Mouse (Mus musculus) heart, adult 8-10 months (tissue): ENCODE data around the gene Pan2. TPM values are rescaled to one million over a fixed set of nuclear protein-coding genes. Genes with fewer than 3 reads are reported as not detected.
"Not testable (repeated sequence)": the region's sequence is repeated elsewhere in the genome, so short reads cannot be mapped to it uniquely, and the experiment has no call there.

Source experiments
- DNase-seq: peaks from one replicate; pipeline ENCODE4 v3.0.0; 2022; ENCODE audit warnings: low spot score
- total RNA-seq, 4 experiments: library from RNA; stranded (reverse); gene quantifications; 2 replicates each; pipeline ENCODE4 v1.2.4; 2022

Gene Pan2
- 1 to 10 TPM; 6.1 to 7.1 (median 6.5) TPM for total RNA-seq

- DNase-seq = peak; percentile 100
These were observed at the start of gene Pan2 for GRCm38 (mm10) chr10:128303126-128304021. TSS of gene Pan2 (plus strand) at chr10:128303335.

DNA sequence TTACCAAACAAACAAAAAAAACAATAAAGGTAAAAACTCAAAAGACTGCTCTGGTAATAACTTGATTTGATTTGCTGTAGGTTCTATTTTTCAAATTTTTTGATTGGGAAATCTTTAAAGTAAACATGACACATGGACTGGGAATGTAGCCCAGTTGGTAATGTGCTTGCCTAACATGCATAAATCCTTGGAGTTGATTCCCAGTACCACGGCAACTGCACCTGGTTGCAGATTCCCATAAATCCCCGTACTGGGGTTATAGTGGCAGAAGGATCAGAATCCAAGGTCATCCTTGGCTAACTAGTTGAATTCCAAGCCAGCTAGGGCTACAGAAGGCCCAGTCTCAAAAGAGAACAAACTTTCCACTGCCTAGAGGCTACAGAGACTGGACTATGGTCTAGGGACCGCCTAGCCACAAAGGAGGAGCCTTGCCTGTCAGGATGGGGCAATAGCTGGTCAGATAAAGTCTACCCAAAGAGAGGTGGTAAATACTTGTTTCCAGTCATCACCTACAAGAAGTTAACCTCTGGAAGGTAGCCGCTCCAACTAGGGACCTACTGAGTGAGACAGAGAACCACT, 49.4 kb upstream of the Pan2 start, which contains the start of gene Apon:
Apon (plus strand) TSS at position 420 of the 579 bp plus-strand sequence.
- no peak for DNase-seq

DNA sequence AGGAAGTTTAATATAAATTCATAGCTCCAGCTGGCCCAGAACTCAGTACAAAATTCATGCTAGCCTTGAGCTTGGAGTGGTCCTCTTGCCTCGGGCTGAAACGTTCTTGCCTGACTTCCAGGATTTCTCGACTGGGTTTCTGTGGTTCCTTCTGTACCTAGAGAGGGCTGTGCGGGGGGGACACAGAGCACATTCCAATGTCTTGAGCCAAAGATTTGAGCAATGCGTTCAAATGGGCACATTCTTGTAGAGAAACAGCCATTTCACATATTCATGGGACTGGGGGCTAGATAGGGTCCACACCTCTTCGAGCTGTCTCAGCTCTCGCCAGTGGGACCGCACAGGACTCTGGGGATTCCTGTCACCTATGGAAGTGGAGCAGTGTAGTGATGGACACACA, 47.2 kb upstream of the Pan2 start:
- DNase-seq = no peak

- DNase-seq = no peak
These were observed 46.8 kb upstream of the Pan2 start for GRCm38 (mm10) chr10:128256328-128256727.

- DNase-seq = no peak
These were observed 44.2 kb upstream of the Pan2 start for GRCm38 (mm10) chr10:128258953-128259352.

- no peak for DNase-seq
These were observed 43.2 kb upstream of the Pan2 start for GRCm38 (mm10) chr10:128259946-128260345.

DNA sequence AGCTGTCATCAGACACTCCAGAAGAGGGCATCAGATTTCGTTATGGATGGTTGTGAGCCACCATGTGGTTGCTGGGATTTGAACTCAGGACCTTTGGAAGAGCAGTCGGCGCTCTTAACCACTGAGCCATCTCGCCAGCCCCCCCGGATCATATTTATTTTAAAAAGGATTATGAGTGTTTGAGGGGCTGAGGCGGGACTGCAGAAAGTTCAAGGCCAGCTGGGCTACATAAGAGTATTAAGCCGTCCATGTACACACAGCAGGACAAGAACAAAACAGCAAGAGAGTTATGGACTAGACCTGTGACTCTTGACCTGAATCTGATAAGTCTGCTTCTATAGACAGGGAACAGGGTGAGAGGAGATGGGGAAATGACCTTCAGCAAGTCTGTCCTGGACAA, 42.8 kb upstream of the Pan2 start:
- not testable (repeated sequence) for DNase-seq

DNA sequence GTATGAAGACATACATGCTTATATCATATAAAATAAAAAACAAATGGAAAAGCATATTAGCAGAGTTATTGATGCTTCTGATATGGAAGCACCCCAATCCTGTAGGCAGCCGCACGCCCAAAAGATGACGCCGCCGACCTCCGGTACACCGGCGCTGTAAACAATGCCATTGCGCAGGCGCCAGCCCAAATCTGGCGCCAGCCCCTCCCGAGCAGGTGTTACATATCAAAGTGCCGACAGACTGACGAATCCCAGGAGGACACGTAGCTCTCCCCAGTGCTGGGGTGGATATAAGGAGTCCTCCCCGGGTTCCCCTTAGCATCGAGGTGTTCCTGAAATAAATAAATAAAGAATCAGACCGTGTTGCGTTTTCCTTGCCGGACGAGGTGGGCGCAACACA, 40.8 kb upstream of the Pan2 start:
- no peak for DNase-seq

DNA sequence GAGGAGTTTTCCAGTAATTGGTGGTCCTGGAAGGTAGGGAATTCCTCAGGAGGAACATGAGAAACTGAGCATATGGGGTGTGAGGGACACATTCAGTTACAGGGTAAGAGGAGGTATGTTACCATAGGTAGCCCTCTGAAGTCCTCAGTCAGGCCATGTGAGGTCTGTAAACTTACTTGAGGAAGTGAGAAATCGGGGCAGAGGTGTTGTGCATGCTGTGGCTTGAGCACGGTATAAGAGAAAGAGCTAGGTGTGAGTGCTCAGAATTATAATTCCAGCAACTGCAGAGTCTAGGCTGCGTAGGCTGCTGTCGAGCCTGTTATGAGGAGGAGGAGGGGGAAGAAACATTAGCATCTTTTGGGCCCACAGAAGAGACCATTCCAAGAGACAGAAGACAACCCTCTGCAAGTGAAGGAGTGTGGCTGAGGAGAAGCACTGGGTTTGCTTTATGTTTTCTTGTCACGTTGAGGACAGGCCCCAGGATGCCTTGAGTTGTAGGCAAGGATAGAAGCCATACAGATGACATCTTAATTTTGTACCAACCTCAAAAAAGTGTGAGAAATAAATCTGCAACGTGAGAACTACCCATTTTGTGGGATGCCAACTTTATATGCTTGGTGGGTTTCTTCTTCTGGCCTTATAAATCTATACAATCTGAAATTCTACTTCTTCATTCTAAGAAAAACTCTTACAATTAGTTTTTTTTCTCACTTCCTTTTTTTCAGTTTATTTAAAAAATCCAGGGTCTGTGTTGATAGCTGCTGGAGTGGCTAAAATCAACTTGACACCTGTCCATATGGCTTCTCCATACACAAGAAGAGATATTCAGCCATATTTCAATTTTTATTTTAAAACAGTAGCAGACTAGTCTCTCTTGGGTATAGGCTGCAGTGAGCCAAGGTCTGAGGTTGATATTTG, 39.5 kb upstream of the Pan2 start:
- DNase-seq = no peak

DNA sequence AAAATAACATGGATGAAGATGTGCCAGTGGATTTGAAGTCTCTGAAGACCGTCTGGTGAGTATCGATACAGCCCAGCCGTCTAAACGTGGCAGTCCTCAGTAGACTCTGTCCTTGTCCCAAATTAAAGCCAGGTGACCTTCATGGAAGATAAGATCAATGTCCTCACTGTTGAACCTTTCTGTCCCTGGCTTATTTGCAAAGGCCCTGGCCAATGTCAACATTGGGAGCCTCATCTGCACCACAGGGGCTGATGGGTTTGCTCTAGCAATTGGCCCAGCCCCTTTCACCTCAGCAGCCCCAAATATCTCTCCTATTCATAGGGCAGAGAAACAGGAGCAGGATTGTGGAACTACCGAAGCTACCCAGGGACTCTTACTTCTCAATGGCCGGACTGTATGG, 34.8 kb upstream of the Pan2 start, which contains the start of gene Apof:
Apof (plus strand) TSS at position 301 of the 400 bp plus-strand sequence.
- DNase-seq = no peak

GRCm38 (mm10) chr10:128269206-128269910, 33.8 kb upstream of the Pan2 start:
- no peak for DNase-seq

DNA sequence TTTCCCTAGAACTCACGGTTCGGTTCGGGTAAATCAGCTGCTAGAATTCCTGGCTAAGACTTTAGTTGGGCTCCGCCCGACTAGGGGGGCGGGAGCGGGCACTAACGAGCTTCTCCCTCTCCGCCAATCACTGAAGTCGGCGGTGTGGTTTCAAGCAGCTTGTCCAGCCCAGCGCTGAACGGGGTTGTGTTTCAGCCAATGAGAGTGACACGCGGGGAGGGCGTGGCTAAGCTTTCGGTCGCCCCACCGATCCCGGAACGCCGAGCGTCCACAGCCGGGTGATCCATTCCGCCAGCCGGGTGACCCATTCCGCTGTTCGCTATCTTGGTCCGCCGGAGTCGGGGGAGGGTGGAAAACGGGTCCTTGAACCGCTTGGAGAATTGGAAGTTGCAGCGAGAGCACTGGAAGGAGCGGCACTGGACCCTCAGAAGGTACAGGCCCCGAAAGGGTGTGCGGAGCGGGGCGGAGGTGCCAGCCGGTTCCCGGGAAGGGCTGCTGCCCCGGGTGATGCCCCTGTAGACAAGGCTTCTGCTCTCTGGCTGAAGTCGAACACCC, 32.8 kb upstream of the Pan2 start, which contains the start of gene Stat2:
Stat2 (plus strand) TSS at position 273 of the 555 bp plus-strand sequence.
- DNase-seq = peak; percentile 98

DNA sequence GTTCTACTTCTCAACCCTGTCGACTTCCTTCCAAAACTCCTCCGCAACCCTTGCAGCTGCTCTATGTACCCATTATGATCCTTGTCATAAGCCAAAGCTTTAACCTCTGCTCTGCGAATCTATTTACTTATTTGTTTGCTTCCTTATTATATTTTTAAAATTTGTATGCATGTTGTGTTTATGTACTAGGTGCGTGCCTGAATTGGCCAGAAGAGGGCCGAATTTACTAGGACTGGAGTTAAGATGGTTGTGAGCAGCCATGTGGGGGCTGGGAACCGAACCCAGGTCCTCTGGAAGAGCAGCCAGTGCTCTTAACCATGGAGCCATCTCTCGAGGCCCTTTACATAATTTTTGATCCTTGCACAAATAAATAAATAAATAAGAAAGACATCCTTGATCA, 32.3 kb upstream of the Pan2 start:
- DNase-seq = no peak

DNA sequence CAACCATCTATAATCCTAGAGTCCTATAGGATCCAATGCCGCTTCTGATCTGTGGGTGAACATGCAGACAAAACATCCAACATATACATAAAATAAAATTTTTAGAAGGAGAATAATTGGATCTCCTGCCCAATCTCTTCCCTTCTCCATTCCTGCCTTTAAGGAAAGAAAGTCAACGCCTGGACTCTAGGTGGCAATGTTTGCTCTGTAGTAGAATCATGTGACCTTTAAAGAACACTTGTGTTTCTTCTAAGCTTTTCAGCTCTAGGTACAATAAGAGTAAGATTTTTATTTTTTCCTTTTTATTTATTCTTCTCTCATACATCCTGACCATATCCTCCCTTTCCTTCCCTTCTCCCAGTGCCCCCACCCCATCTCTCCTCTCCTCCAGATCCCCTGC, 31.3 kb upstream of the Pan2 start:
- DNase-seq = no peak

DNA sequence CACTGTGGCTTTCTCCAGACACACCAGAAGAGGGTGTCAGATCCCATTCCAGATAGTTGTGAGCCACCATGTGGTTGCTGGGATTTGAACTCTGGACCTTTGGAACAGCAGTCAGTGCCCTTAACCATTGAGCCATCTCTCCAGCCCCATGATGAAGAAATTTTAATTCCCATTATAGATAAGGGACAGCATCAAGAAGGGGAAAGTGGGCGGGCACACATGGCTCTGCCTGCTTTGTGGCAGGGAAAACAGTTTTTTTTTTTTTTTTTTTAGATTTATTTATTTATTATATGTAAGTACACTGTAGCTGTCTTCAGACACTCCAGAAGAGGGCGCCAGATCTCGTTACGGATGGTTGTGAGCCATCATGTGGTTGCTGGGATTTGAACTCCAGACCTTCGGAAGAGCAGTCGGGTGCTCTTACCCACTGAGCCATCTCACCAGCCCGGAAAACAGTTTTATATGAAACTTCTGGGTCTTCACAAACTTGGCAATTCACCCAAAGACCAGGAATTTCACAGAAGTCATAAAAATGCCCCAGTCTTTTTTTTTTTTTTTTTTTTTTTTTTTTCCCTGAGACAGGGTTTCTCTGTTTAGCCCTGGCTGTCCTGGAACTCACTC, 30.2 kb upstream of the Pan2 start:
- DNase-seq = not testable (repeated sequence)

- DNase-seq = not testable (repeated sequence)
These were observed 27.8 kb upstream of the Pan2 start for GRCm38 (mm10) chr10:128275374-128275773.

GRCm38 (mm10) chr10:128278158-128278557, 25.0 kb upstream of the Pan2 start:
- no peak for DNase-seq

- no peak for DNase-seq
These were observed 22.2 kb upstream of the Pan2 start for GRCm38 (mm10) chr10:128280943-128281342.

DNA sequence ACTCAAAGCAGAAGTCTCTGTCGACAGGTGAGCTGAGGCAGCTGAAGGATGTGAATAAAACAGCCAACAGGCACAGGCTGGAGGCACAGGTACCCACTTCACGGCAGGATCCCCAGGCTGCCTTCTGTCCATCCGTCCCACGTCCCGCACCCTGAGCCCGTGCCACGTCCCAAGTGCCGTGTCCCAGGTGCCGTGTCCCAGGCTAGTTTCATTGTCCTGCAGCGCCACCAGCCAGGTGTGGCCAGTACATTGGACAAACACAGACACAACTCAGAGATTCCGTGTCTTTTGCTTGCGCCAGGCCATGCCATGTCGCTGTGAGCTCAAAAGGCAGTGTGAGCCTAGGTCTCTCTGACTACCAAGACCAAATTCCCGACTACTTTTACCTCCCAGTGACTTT, 21.5 kb upstream of the Pan2 start:
- DNase-seq = no peak

DNA sequence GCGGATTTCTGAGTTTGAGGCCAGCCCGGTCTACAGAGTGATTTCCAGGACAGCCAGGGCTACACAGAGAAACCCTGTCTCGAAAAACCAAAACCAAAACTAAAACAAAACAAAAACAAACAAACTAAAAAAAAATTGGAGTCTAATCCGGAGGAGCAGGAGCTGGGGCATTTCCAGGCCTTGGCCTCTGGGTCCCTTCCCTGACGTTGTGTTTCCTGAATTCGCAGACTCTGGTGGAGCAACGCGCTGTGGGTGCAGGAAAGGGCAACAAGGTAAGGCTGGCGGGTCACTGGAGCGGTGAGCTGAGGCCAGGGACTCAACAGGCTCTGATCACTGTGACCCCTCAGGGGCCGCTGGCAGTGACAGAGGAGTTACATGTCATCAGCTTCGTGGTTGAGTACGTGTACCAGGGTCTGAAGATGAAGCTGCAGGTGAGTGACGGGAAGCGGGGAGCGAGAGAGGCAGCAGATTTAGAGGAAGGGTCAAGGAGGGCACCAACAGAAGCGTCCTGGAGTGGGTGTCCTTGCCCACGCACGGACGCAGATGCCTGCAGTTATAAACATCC, 20.2 kb upstream of the Pan2 start:
- no peak for DNase-seq
